Mouse (Mus musculus) neural tube, embryonic 14.5 days (tissue): ENCODE results near the gene Fndc5. TPM values are rescaled to one million over a fixed set of nuclear protein-coding genes. Genes with fewer than 3 reads are reported as not detected.

Experiments used
- ATAC-seq: fragments of 200-750 bp; cut with Nextera tagmentation; 2 replicates; pipeline ENCODE4 v1.8.0; 2017; ENCODE audit warnings: low read depth, mild to moderate bottlenecking, moderate TSS enrichment, moderate library complexity
- H3K27ac ChIP-seq: fragments of 300-500 bp; sonication (generic); 2 replicates; pipeline ENCODE4 v1.5.1; 2014; ENCODE audit warnings: low read depth, mild to moderate bottlenecking, control low read depth, low read length, moderate library complexity, mixed read lengths
- H3K27me3 ChIP-seq: fragments of 300-500 bp; sonication (generic); 2 replicates; pipeline ENCODE4 v1.6.1; 2014; ENCODE audit warnings: low read length; ENCODE audit not compliant: control insufficient read depth, insufficient read depth
- H3K36me3 ChIP-seq: fragments of 300-500 bp; sonication (generic); 2 replicates; pipeline ENCODE4 v1.6.1; 2014; ENCODE audit warnings: low read length, mixed read lengths; ENCODE audit not compliant: control insufficient read depth, insufficient read depth
- H3K4me1 ChIP-seq: fragments of 300-500 bp; sonication (generic); 2 replicates; pipeline ENCODE4 v1.6.1; 2014; ENCODE audit warnings: low read length; ENCODE audit not compliant: control insufficient read depth, insufficient read depth
- H3K4me2 ChIP-seq: fragments of 300-500 bp; sonication (generic); 2 replicates; pipeline ENCODE4 v1.6.1; 2014; ENCODE audit warnings: mild to moderate bottlenecking, low read depth, low read length, control low read depth
- H3K4me3 ChIP-seq: fragments of 300-500 bp; sonication (generic); 2 replicates; pipeline ENCODE4 v1.5.1; 2014; ENCODE audit warnings: low read depth, low read length, control low read depth, mixed read lengths
- H3K9ac ChIP-seq: fragments of 300-500 bp; sonication (generic); replicated peaks from 2 replicates; pipeline ENCODE4 v1.6.1; 2014; ENCODE audit warnings: low read depth, mild to moderate bottlenecking, control low read depth, low read length, mixed read lengths
- H3K9me3 ChIP-seq: fragments of 300-500 bp; sonication (generic); 2 replicates; pipeline ENCODE4 v1.6.1; 2016; ENCODE audit warnings: low read length; ENCODE audit not compliant: control insufficient read depth
- whole genome bisulfite sequencing: fragments of 180-500 bp; shearing (Covaris S2); extraction: QIAGEN DNeasy Blood & Tissue Kit; methylation state at CpG from one replicate; pipeline ENCODE4 v1.1.7; 2014; 5-methylcytosine and 5-hydroxymethylcytosine counted together
- polyA plus RNA-seq: library from polyadenylated mRNA; unstranded; fragments of >200 nt; fragmentation: Nextera tagmentation; extraction: Ambion mirVana; gene quantifications from 2 replicates; pipeline ENCODE4 v1.2.1, GENCODE M21; 2014

Fndc5 gene
- polyA plus RNA-seq, 1 experiment from 2014 or later, result 32.4 TPM

DNA sequence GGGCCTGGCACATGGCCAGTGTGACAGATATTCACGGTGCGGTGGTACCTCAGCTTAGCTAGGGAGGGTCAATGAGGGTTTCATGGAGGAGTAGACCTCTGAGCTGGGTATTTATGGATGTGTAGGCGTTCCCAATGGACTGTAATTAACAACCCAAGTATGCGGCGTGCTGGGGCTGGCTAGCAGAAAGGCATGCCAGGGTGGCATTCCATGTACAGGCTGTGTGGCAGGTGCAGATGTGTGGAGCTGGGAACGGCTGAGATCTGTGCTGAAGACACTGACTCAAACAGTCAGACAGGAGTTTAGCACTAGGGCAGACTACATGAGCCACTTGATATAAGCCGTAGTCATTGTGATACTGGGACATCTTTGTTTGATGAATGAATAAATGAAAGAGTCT lies 28.2 kb upstream of the Fndc5 start:
- Histone ChIP-seq H3K9ac (no peak overlapping the region), H3K36me3 (no peaks in the 10 kb centered on the region), H3K4me1 (peaks cover 11% of the 10 kb centered on the region; the same call in 1 of the 2 replicates), H3K27me3 (peaks cover 8% of the 10 kb centered on the region; the same call in 1 of the 2 replicates), H3K9me3 (no peaks in the 10 kb centered on the region), H3K4me3 (no peak overlapping the region), H3K27ac (no peak overlapping the region), H3K4me2 (no peak overlapping the region)
- 67% methylated on average over 7 of the region's 7 CpGs for WGBS
- ATAC-seq, result no peak

DNA sequence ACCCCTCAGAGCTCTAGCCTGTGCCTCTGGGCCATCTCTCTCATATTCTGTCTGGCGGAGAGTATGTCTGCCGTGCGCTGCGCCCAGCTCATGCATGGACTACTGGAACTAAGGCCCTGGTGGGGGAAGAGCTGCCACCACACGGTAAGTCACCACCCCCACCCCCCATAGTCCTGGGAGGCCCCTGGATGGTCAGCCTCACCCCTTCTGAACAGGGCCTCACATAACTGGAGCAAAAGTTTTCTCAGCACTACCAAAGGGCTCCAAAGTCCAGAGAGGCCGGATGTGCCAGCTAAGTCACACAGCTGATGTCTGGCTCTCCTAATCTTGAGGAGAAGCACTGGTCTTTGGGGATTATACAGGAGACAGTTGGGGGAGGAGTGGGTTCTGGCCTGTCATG lies 26.0 kb upstream of the Fndc5 start:
- no peaks in the 10 kb centered on the region for H3K9me3 ChIP-seq
- H3K36me3 ChIP-seq, result no peaks in the 10 kb centered on the region
- 92% methylated on average over 6 of the region's 6 CpGs for WGBS
- H3K27ac ChIP-seq, result no peak overlapping the region
- H3K4me1 ChIP-seq, result peaks cover 8% of the 10 kb centered on the region; the same call in 1 of the 2 replicates
- no peak overlapping the region for H3K4me2 ChIP-seq
- no peak for ATAC-seq
- 0 out of 2 replicates have a peak, but pooled peaks cover 3% of the 10 kb centered on the region for H3K27me3 ChIP-seq
- H3K9ac ChIP-seq, result no peak overlapping the region
- H3K4me3 ChIP-seq, result no peak overlapping the region

DNA sequence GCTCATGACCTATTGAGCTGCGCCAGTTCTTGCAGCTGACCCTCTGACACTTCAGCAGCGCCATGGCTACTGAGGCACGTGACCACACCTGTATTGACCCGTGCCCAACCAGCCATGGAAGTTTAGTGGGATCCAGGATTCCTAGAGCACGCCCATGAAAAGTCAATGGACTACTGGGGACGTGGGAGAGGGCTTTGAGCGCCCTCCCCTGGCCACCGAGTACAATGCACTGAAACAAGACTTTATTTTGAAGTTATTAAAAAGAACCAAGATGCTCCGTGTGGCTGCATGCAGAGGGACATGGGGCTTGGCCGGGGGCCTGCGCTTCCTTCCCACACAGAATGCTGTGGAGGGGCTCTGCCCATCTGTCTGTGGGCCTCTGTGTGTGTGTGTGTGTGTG lies 25.4 kb upstream of the Fndc5 start:
- Histone ChIP-seq H3K36me3 (no peaks in the 10 kb centered on the region), H3K27me3 (no peaks in the 10 kb centered on the region), H3K9ac (no peak overlapping the region), H3K27ac (no peak overlapping the region), H3K4me3 (no peak overlapping the region), H3K4me1 (peaks cover 8% of the 10 kb centered on the region; the same call in 1 of the 2 replicates), H3K4me2 (no peak overlapping the region), H3K9me3 (no peaks in the 10 kb centered on the region)
- no peak for ATAC-seq
- WGBS, result 65% methylated on average over 11 of the region's 11 CpGs

DNA sequence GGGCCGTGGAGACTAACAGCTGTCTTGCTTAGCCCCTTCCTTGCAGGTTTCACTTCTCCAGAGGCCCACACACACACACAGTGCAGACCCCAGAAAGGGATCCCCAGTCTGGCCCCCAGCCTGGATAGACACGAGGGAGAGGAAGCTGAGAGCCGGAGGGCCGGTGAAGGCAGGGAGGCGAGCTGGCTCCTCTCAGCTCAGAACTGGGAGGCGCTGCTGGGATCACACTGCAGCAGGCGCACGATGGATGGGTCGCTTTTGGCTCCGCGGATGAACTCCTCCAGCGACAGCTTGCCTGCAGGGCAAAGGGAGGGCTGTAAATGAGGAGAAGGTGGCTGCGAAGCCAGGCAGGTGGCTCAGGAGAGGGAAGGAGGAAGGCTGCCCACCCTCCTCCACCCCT lies 24.6 kb upstream of the Fndc5 start:
- no peaks in the 10 kb centered on the region for H3K9me3 ChIP-seq
- ATAC-seq, result no peak
- 53% methylated on average over 13 of the region's 13 CpGs for WGBS
- H3K27ac ChIP-seq, result no peak overlapping the region
- H3K4me2 ChIP-seq, result no peak overlapping the region; the same call in 1 of the 2 replicates
- H3K9ac ChIP-seq, result no peak overlapping the region
- no peak overlapping the region for H3K4me3 ChIP-seq
- H3K27me3 ChIP-seq, result no peaks in the 10 kb centered on the region
- no peaks in the 10 kb centered on the region for H3K36me3 ChIP-seq
- H3K4me1 ChIP-seq, result peaks cover 8% of the 10 kb centered on the region; the same call in 1 of the 2 replicates

DNA sequence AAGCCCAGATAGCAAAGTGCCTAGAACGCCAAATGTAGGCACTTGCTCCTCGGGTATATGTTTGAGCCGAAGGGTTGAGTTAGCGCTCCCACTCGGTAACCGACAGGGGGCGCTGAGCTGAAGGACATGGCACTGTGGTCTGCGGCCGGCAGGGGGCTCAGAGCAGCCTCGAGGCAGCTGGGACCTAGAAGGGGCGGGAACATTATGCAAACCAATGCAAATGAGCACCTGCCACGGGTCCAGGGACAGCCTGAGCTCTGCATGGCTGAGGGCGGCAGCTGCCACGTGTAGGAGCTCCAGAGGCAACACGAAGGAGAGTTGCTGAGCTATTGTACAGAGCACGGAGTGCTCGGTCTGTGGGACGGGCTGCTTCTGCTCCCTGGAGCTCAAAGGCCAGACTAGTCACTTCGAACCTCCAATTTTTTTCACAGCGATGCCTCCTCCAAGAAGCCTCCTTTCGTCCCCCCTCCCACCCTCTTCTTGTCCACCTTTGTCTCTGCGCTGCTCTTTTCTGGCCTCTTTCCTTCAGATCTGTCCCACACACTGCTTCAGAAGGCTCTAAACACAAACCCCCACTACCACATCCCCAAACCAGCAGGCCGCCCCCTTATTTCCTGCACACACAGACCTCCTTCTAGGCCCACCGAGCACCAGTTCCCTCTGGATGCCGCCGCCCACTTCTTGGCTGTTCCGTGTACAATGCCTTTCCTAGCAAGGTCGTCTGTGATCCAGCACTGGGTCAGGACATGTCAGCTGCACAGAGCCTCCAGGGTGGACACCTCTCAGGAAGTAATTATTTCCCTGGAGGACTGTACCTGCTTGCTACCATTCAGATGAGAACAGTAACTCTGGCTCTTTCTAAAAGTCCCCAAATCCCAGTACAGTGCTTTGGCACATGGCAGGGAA lies 23.5 kb upstream of the Fndc5 start:
- H3K9ac ChIP-seq, result no peak overlapping the region
- H3K27me3 ChIP-seq, result no peaks in the 10 kb centered on the region
- H3K4me2 ChIP-seq, result no peak overlapping the region
- no peaks in the 10 kb centered on the region for H3K36me3 ChIP-seq
- WGBS, result 27% methylated on average over 28 of the region's 28 CpGs
- no peak overlapping the region for H3K27ac ChIP-seq
- H3K4me3 ChIP-seq, result no peak overlapping the region
- peaks cover 8% of the 10 kb centered on the region; the same call in 1 of the 2 replicates for H3K4me1 ChIP-seq
- H3K9me3 ChIP-seq, result no peaks in the 10 kb centered on the region
- ATAC-seq, result peak; percentile 88

DNA sequence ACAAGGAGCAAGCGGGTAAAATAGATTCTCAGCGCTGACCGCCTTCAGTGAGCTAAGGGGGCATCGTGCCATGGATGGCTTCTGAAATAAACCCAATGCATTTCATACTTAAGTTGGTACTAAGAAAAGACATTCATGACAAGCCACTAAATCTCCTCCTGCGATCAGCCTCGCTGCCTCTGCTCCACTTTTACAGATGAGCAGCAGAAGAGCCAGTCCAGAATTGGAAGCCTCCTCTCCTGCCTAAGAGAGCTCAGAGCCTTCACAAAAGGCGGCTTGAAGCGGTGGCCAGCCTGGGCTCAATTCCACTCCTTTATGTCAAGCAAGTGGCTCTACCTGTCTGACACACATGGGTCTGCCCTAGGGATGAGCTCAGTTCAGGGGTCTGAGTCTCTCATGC lies 20.1 kb upstream of the Fndc5 start:
- Histone ChIP-seq H3K4me3 (no peak overlapping the region), H3K27ac (no peak overlapping the region), H3K9me3 (no peaks in the 10 kb centered on the region), H3K27me3 (peaks cover 3% of the 10 kb centered on the region; the same call in 1 of the 2 replicates), H3K9ac (no peak overlapping the region), H3K4me2 (no peak overlapping the region), H3K4me1 (peaks cover 14% of the 10 kb centered on the region), H3K36me3 (no peaks in the 10 kb centered on the region)
- no peak for ATAC-seq
- 89% methylated on average over 8 of the region's 8 CpGs for WGBS

DNA sequence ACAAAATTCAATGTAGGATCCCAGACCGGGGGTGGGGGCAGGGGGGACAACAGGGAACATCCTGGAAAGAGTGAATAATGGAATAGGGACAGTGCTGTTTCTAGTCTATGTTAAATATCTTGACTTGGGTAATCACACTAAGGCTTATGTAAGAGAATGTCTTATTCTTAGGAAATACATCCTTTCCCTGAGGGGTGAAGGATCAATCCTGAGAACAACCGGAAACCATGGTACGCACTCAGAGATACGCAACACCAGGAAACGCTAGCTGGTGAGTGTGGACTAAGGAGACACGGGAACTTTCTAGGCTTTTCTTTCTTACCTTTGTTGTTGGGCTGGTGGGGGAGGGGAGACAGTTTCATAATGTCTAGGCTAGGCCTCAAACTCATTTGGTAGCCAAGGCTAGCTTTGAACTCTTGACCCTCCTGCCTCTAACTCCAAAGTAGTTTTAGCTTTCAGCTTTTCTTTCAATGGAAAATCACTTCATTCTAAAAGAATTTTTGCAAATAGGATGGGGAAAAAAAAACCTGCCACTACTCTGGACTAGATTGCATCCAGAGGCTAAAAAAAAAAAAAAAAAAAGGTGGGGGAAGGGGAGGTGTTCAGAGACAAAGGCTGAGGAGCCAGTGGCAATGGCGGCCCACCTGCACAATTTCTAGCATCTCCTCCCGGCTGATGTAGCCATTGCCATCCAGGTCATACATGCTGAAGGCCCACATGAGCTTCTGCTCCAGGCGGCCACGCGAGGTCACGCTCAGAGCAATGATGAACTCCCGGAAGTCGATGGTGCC lies 18.9 kb upstream of the Fndc5 start:
- H3K9ac ChIP-seq, result no peak overlapping the region
- peaks cover 11% of the 10 kb centered on the region for H3K4me1 ChIP-seq
- H3K4me2 ChIP-seq, result no peak overlapping the region
- 86% methylated on average over 14 of the region's 14 CpGs for WGBS
- ATAC-seq, result no peak
- no peak overlapping the region for H3K4me3 ChIP-seq
- no peaks in the 10 kb centered on the region for H3K9me3 ChIP-seq
- H3K27me3 ChIP-seq, result peaks cover 3% of the 10 kb centered on the region; the same call in 1 of the 2 replicates
- no peaks in the 10 kb centered on the region for H3K36me3 ChIP-seq
- no peak overlapping the region for H3K27ac ChIP-seq

DNA sequence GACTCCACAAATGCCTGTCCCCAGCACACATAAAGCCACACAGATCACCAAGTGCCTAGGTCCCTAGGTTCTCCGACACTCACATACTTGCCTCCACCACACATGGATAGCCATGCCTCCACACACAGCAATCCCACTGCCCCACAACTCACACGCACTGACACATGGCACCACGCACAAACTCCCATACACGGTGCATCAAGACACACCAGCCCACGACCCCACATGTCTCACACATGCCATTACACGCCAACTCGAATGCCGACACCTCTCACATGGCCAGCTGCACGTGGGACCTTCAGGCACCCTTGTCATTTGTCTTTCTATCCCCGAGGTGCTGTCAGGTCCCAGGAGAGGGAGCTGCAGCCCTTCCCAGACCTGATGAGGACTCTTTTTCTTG lies 17.1 kb upstream of the Fndc5 start:
- Histone ChIP-seq H3K36me3 (no peaks in the 10 kb centered on the region), H3K4me1 (peaks cover 7% of the 10 kb centered on the region), H3K4me2 (0 out of 2 replicates have a peak overlapping the region, but pooled peaks have one; percentile 91), H3K9me3 (no peaks in the 10 kb centered on the region), H3K4me3 (no peak overlapping the region), H3K9ac (no peak overlapping the region), H3K27me3 (peaks cover 3% of the 10 kb centered on the region; the same call in 1 of the 2 replicates), H3K27ac (no peak overlapping the region)
- ATAC-seq, result no peak
- whole genome bisulfite sequencing, result 75% methylated on average over 10 of the region's 10 CpGs
